Comparison of ENCODE assay signal across 8 mouse cellular contexts in genomic region chr2:32589213-32589795, GRCm38 (mm10). TPM values are rescaled to one million over a fixed set of nuclear protein-coding genes. Genes with fewer than 3 reads are reported as not detected.
A peak's percentile ranks its signal among the peaks of the same experiment; 100 is the strongest.
DNase-seq lines count a peak whose midpoint lies in the region; ATAC-seq and TF ChIP-seq lines count a peak whose summit lies in the region.

No protein-coding gene starts in this region.

- H3K9me3 ChIP-seq in ES-E14 (ENCODE audit: control insufficient read depth, insufficient read depth, low read depth, low read length), result no peaks in the 10 kb centered on the region

- ATAC-seq in activated CD4-positive, CD25-positive, alpha-beta regulatory T cell, adult 4 months, result no peak

- intact Hi-C loops in heart, postnatal 14 days (cut with DNase I), result no loop called here

- peak; percentile 70 to 74 for DNase-seq in kidney, postnatal 36 days
- DNase-seq in kidney, adult 9 months, result no peak
- no peak for DNase-seq in ES-E14 (ENCODE audit: low read depth, low spot score)
- DNase-seq in cerebellum, adult 11 months, result peak; percentile 88
- DNase-seq in heart, postnatal 14 days, result peak; percentile 58 to 61
- no peak for DNase-seq in thymus, postnatal 10 days (ENCODE audit: low spot score in 2 of 2)
- DNase-seq in B cell, adult 2 months, result no peak

- in situ Hi-C loops in ES-E14 (cut with MboI; ENCODE audit: low sequenced_read_pairs in 2 of 2, unreplicated experiment in 2 of 2), result no loop called here

- H3K9ac ChIP-seq in ES-E14 (ENCODE audit: insufficient read depth, low read depth, low read length, poor library complexity, severe bottlenecking), result peak overlapping the region; percentile 49

- H3K27ac ChIP-seq in ES-E14 (ENCODE audit: insufficient read depth, low read depth, low read length, poor library complexity, severe bottlenecking), result no peak overlapping the region

- H3K4me3 ChIP-seq in ES-E14 (ENCODE audit: insufficient read depth in 1 of 2, low read depth in 1 of 2, low read length in 2 of 2, poor library complexity in 1 of 2, severe bottlenecking in 1 of 2), result peak overlapping the region; percentile 40 to 42; a peak in 3 of 4 replicates

- H3K36me3 ChIP-seq in ES-E14 (ENCODE audit: control insufficient read depth, insufficient read depth, low read length, poor library complexity, severe bottlenecking), result no peaks in the 10 kb centered on the region

- peaks cover 3 to 9% of the 10 kb centered on the region in 2 experiments; a peak in 3 of 4 replicates for H3K4me1 ChIP-seq in ES-E14 (ENCODE audit: control insufficient read depth in 2 of 2, insufficient read depth in 2 of 2, low read length in 2 of 2, poor library complexity in 1 of 2)

TF ChIP-seq in ES-E14, 5 proteins besides CTCF, POLR2A, EP300 and RAD21:
- TF ChIP-seq ZNF384 (IDR thresholded peaks at IDR 0.05; ENCODE audit: low read depth, low read length) (no peak), ZC3H11A (IDR thresholded peaks at IDR 0.05; ENCODE audit: borderline replicate concordance, low read depth, low read length) (no peak), MAFK (IDR thresholded peaks at IDR 0.05; ENCODE audit: insufficient read depth, low read depth, low read length) (no peak), HCFC1 (IDR thresholded peaks at IDR 0.05; ENCODE audit: borderline replicate concordance, insufficient read depth, low read length) (no peak), CHD2 (IDR thresholded peaks at IDR 0.05; ENCODE audit: low read depth, low read length) (no peak)
TF ChIP-seq in ES-E14: peak in this region for 0.

RNA-seq across cellular contexts. Expression of gene St6galnac4, which starts 2.4 kb away (rescaled TPM):
- 9.4 and 14.8 TPM in 2 replicates for total RNA-seq in ES-E14 (2012; rRNA removed)
- 10 to 100 TPM; 22.8 to 23.6 TPM for total RNA-seq in heart, postnatal 14 days (2021)
- 10 to 100 TPM; 30.7 to 39.8 TPM for polyA plus RNA-seq in activated CD4-positive, CD25-positive, alpha-beta regulatory T cell, adult 4 months (2017; shearing (Covaris generic))

RNA-seq across cellular contexts. Expression of gene St6galnac6, which starts 10.2 kb away (rescaled TPM):
- total RNA-seq in ES-E14 (2012; rRNA removed), result 18.0 and 27.2 TPM in 2 replicates
- total RNA-seq in heart, postnatal 14 days (2021), result 100 to 1,000 TPM in 1 of 2 experiments, 10 to 100 TPM in 1; 97.9 to 104 TPM
- 1 to 10 TPM; 2.5 to 3.4 TPM for polyA plus RNA-seq in activated CD4-positive, CD25-positive, alpha-beta regulatory T cell, adult 4 months (2017; shearing (Covaris generic))

RNA-seq across cellular contexts. Expression of gene 9430097D07Rik, which starts 13.8 kb away (rescaled TPM):
- total RNA-seq in ES-E14 (2012; rRNA removed), result 0.37 and 0.71 TPM in 2 replicates
- not detected for total RNA-seq in heart, postnatal 14 days (2021)
- not detected for polyA plus RNA-seq in activated CD4-positive, CD25-positive, alpha-beta regulatory T cell, adult 4 months (2017; shearing (Covaris generic))

RNA-seq across cellular contexts. Expression of gene Pip5kl1, which starts 14.7 kb away (rescaled TPM):
- total RNA-seq in ES-E14 (2012; rRNA removed), result 3.5 and 5.0 TPM in 2 replicates
- not detected for total RNA-seq in heart, postnatal 14 days (2021)
- polyA plus RNA-seq in activated CD4-positive, CD25-positive, alpha-beta regulatory T cell, adult 4 months (2017; shearing (Covaris generic)), result not detected

RNA-seq across cellular contexts. Expression of gene Dpm2, which starts 18.6 kb away (rescaled TPM):
- 38.0 and 44.1 TPM in 2 replicates for total RNA-seq in ES-E14 (2012; rRNA removed)
- 10 to 100 TPM; 21.4 to 22.7 TPM for total RNA-seq in heart, postnatal 14 days (2021)
- 100 to 1,000 TPM; 107 to 124 TPM for polyA plus RNA-seq in activated CD4-positive, CD25-positive, alpha-beta regulatory T cell, adult 4 months (2017; shearing (Covaris generic))

Comparison
In these comparisons a context has a peak if more than half of its experiments do, and no peak if none do; other contexts are left out.
1. DNase-seq: peak in kidney, postnatal 36 days (2 of 2), cerebellum, adult 11 months (single experiment) and heart, postnatal 14 days (2 of 2); none in kidney, adult 9 months (single experiment), ES-E14 (single experiment), thymus, postnatal 10 days (0 of 2) and B cell, adult 2 months (0 of 2).